ENCODE assay signal across 8 mouse cellular contexts in the genomic region with DNA sequence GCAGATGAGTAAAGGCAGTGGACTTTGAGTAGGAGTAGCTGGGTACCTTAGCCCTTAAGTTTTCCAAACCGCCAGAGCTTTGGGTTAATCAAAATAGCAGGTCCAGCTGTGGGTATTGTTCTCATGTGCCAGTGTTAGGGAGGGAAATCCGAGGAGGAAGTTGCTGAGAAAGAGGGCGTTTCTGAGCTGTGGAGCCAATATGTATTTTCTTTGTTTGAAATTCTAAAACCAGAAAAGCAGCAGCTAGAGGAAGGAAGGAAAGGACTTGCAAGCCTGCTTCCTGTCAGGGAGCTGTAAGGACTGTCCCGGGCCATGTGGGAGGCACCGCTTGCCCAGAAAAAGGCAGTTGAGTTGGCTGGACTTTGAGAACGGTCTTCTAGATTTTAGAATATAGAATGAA. TPM values are rescaled to one million over a fixed set of nuclear protein-coding genes. Genes with fewer than 3 reads are reported as not detected.
DNase-seq lines count a peak whose midpoint lies in the region; ATAC-seq and TF ChIP-seq lines count a peak whose summit lies in the region.

No protein-coding gene starts in this region.

- TF ChIP-seq POLR2A in kidney, adult 2 months (IDR thresholded peaks at IDR 0.05; ENCODE audit: low read depth, low read length), result no peak

- no peaks in the 10 kb centered on the region for H3K9me3 ChIP-seq in ES-E14 (ENCODE audit: control insufficient read depth, insufficient read depth, low read depth, low read length)
- H3K9me3 ChIP-seq in lung, embryonic 16.5 days (ENCODE audit: control insufficient read depth, low read length), result no peaks in the 10 kb centered on the region

- no peak for DNase-seq in ES-E14 (ENCODE audit: low read depth, low spot score)
- peak; percentile 46 for DNase-seq in c-Kit-positive CD71-negative TER-119-negative erythroid progenitor cells, embryonic 14.5 days (ENCODE audit: low read depth)
- DNase-seq in heart, adult 8-10 months (ENCODE audit: low spot score), result peak; percentile 90
- DNase-seq in kidney, adult 2 months, result peak; percentile 83
- DNase-seq in splenic B cell, adult 2 months (ENCODE audit: low read depth, low spot score), result peak; percentile 47
- no peak for DNase-seq in layer of hippocampus, adult 9-11 months
- DNase-seq in layer of hippocampus, adult 9-10 months (ENCODE audit: low spot score), result no peak

- ATAC-seq in lung, embryonic 16.5 days (ENCODE audit: low read depth), result peak; percentile 27

- H3K27ac ChIP-seq in ES-E14 (ENCODE audit: insufficient read depth, low read depth, low read length, poor library complexity, severe bottlenecking), result peak overlapping the region; percentile 51; the same call in 1 of the 2 replicates
- peak overlapping the region; percentile 94 for H3K27ac ChIP-seq in kidney, adult 2 months (ENCODE audit: insufficient read depth, low read depth, low read length)
- H3K27ac ChIP-seq in lung, embryonic 16.5 days (ENCODE audit: low read length), result peak overlapping the region; percentile 95

- TF ChIP-seq CTCF in kidney, adult 2 months (conservative IDR thresholded peaks at IDR 0.05; ENCODE audit: insufficient read depth, insufficient read length, low read depth, low read length), result no peak

- in situ Hi-C loops in ES-E14 (cut with MboI; ENCODE audit: low sequenced_read_pairs in 2 of 2, unreplicated experiment in 2 of 2), result no loop called here

- WGBS in kidney, adult 2 months, result 8% methylated on average over 6 of the region's 6 CpGs
- WGBS in lung, embryonic 16.5 days, result 2% methylated on average over 6 of the region's 6 CpGs

- peaks cover 2 to 10% of the 10 kb centered on the region in 2 experiments; a peak in 2 of 4 replicates for H3K4me1 ChIP-seq in ES-E14 (ENCODE audit: control insufficient read depth in 2 of 2, insufficient read depth in 2 of 2, low read length in 2 of 2, poor library complexity in 1 of 2)
- H3K4me1 ChIP-seq in kidney, adult 2 months (ENCODE audit: control insufficient read depth, insufficient read depth, low read length), result peaks cover 32% of the 10 kb centered on the region
- H3K4me1 ChIP-seq in lung, embryonic 16.5 days (replicated peaks; ENCODE audit: control insufficient read depth, insufficient read depth, low read length), result peaks cover 11% of the 10 kb centered on the region

- H3K27me3 ChIP-seq in kidney, adult 2 months (replicated peaks; ENCODE audit: control insufficient read depth, insufficient read depth, low read length), result no peaks in the 10 kb centered on the region
- no peaks in the 10 kb centered on the region for H3K27me3 ChIP-seq in lung, embryonic 16.5 days (ENCODE audit: control insufficient read depth, insufficient read depth, low read depth, low read length)
- H3K27me3 ChIP-seq in splenic B cell, adult 2 months (ENCODE audit: control insufficient read depth, insufficient read depth, low read length, poor library complexity, severe bottlenecking), result no peaks in the 10 kb centered on the region

- peak overlapping the region; percentile 72 for H3K4me2 ChIP-seq in lung, embryonic 16.5 days (ENCODE audit: low read depth, low read length)

- 0 out of 2 replicates have a peak, but pooled peaks cover 2% of the 10 kb centered on the region for H3K36me3 ChIP-seq in ES-E14 (ENCODE audit: control insufficient read depth, insufficient read depth, low read length, poor library complexity, severe bottlenecking)
- H3K36me3 ChIP-seq in kidney, adult 2 months (ENCODE audit: control insufficient read depth, insufficient read depth, low read length), result no peaks in the 10 kb centered on the region
- peaks cover 5% of the 10 kb centered on the region for H3K36me3 ChIP-seq in lung, embryonic 16.5 days (ENCODE audit: control insufficient read depth, insufficient read depth, low read length)
- no peaks in the 10 kb centered on the region for H3K36me3 ChIP-seq in splenic B cell, adult 2 months (ENCODE audit: control insufficient read depth, insufficient read depth, low read length, poor library complexity, severe bottlenecking)

- peak overlapping the region; percentile 68 to 90 for H3K4me3 ChIP-seq in ES-E14 (ENCODE audit: insufficient read depth in 1 of 2, low read depth in 1 of 2, low read length in 2 of 2, poor library complexity in 1 of 2, severe bottlenecking in 1 of 2)
- peak overlapping the region; percentile 7; the same call in 1 of the 2 replicates for H3K4me3 ChIP-seq in kidney, adult 2 months (ENCODE audit: insufficient read depth, low read depth, low read length)
- peak overlapping the region; percentile 80 for H3K4me3 ChIP-seq in lung, embryonic 16.5 days (ENCODE audit: low read length)

- H3K9ac ChIP-seq in ES-E14 (ENCODE audit: insufficient read depth, low read depth, low read length, poor library complexity, severe bottlenecking), result peak overlapping the region; percentile 94; the same call in 1 of the 2 replicates
- peak overlapping the region; percentile 98 for H3K9ac ChIP-seq in lung, embryonic 16.5 days (ENCODE audit: low read length)

TF ChIP-seq in ES-E14, 5 proteins besides CTCF, POLR2A, EP300 and RAD21:
- no peak for TF ChIP-seq ZC3H11A (IDR thresholded peaks at IDR 0.05; ENCODE audit: borderline replicate concordance, low read depth, low read length)
- TF ChIP-seq CHD2 (IDR thresholded peaks at IDR 0.05; ENCODE audit: low read depth, low read length), result no peak
- TF ChIP-seq MAFK (IDR thresholded peaks at IDR 0.05; ENCODE audit: insufficient read depth, low read depth, low read length), result no peak
TF ChIP-seq in ES-E14: peak in this region for 0.

RNA-seq across cellular contexts. Expression of gene Wasf2, which starts 1.7 kb away (rescaled TPM):
- 31.8 and 32.3 TPM in 2 replicates for total RNA-seq in ES-E14 (2012; rRNA removed)
- 10 to 100 TPM; 64.1 to 87.2 (median 71.5) TPM for total RNA-seq in heart, adult 8-10 months (2022)
- polyA plus RNA-seq in kidney, adult 2 months (2012; rRNA removed), result 37.0 and 45.7 TPM in 2 replicates
- 140 and 144 TPM in 2 replicates for polyA plus RNA-seq in lung, embryonic 16.5 days (2015; fragmentation: Nextera tagmentation; extraction: Ambion mirVana)

Comparison
In these comparisons a context has a peak if more than half of its experiments do, and no peak if none do; other contexts are left out.
1. DNase-seq: peak in c-Kit-positive CD71-negative TER-119-negative erythroid progenitor cells, embryonic 14.5 days (single experiment), heart, adult 8-10 months (single experiment), kidney, adult 2 months (single experiment) and splenic B cell, adult 2 months (single experiment); none in ES-E14 (single experiment), layer of hippocampus, adult 9-11 months (single experiment) and layer of hippocampus, adult 9-10 months (single experiment).
2. H3K4me3 ChIP-seq: peak in every context shown above with its lines; median percentile 80 in lung, embryonic 16.5 days; 79 in ES-E14; 7 in kidney, adult 2 months.
3. Peak in every context shown above with its lines, with median percentiles within 50 percentile points of each other: H3K27ac ChIP-seq.